Mouse (Mus musculus) kidney, embryonic 15.5 days (tissue): Measurements from ENCODE around the gene Dennd4b. TPM values are rescaled to one million over a fixed set of nuclear protein-coding genes. Genes with fewer than 3 reads are reported as not detected.

Experiments used
- ATAC-seq: fragments of 200-750 bp; cut with Nextera tagmentation; replicated peaks from 2 replicates; pipeline ENCODE4 v1.8.0; 2017; ENCODE audit warnings: moderate TSS enrichment; ENCODE audit not compliant: low FRiP score
- H3K27ac ChIP-seq: fragments of 300-500 bp; sonication (generic); 2 replicates; pipeline ENCODE4 v1.5.1; 2015; ENCODE audit warnings: mild to moderate bottlenecking, inconsistent platforms
- H3K27me3 ChIP-seq: fragments of 300-500 bp; sonication (generic); 2 replicates; pipeline ENCODE4 v1.6.1; 2015; ENCODE audit warnings: inconsistent platforms
- H3K36me3 ChIP-seq: fragments of 300-500 bp; sonication (generic); 2 replicates; pipeline ENCODE4 v1.6.1; 2015; ENCODE audit warnings: inconsistent platforms
- H3K4me1 ChIP-seq: fragments of 300-500 bp; sonication (generic); 2 replicates; pipeline ENCODE4 v1.6.1; 2015; ENCODE audit warnings: inconsistent platforms
- H3K4me2 ChIP-seq: fragments of 300-500 bp; sonication (generic); 2 replicates; pipeline ENCODE4 v1.6.1; 2015; ENCODE audit warnings: moderate library complexity, mild to moderate bottlenecking, inconsistent platforms
- H3K4me3 ChIP-seq: fragments of 300-500 bp; sonication (generic); replicated peaks from 2 replicates; pipeline ENCODE4 v1.5.1; 2015; ENCODE audit warnings: mild to moderate bottlenecking, inconsistent platforms
- H3K9ac ChIP-seq: fragments of 300-500 bp; sonication (generic); 2 replicates; pipeline ENCODE4 v1.6.1; 2015; ENCODE audit warnings: mild to moderate bottlenecking, inconsistent platforms
- H3K9me3 ChIP-seq: fragments of 300-500 bp; sonication (generic); replicated peaks from 2 replicates; pipeline ENCODE4 v1.6.1; 2016; ENCODE audit warnings: inconsistent platforms
- WGBS: fragments of 180-500 bp; shearing (Covaris S2); methylation state at CpG from one replicate; pipeline ENCODE4 v1.1.7; 2015; ENCODE audit warnings: mixed read lengths; 5-methylcytosine and 5-hydroxymethylcytosine counted together
- polyA plus RNA-seq: library from polyadenylated mRNA; unstranded; fragments of >200 nt; fragmentation: Nextera tagmentation; extraction: Ambion mirVana; gene quantifications from 2 replicates; pipeline ENCODE4 v1.2.1, GENCODE M21; 2015

Dennd4b gene
- polyA plus RNA-seq, 1 experiment from 2014 or later, result 3.9 TPM

GRCm38 (mm10) chr3:90290602-90291001 is 25.6 kb downstream of the Dennd4b start:
- H3K36me3 ChIP-seq, result no peaks in the 10 kb centered on the region
- H3K27ac ChIP-seq, result no peak overlapping the region
- no peak for ATAC-seq
- H3K27me3 ChIP-seq, result no peaks in the 10 kb centered on the region
- H3K4me3 ChIP-seq, result no peak overlapping the region
- H3K9me3 ChIP-seq, result no peaks in the 10 kb centered on the region
- no peak overlapping the region for H3K9ac ChIP-seq
- WGBS, result 80% methylated on average over 1 of the region's 1 CpGs
- no peak overlapping the region for H3K4me2 ChIP-seq
- H3K4me1 ChIP-seq, result peaks cover 19% of the 10 kb centered on the region

- peak overlapping the region; percentile 87 for H3K4me3 ChIP-seq
- no peak for ATAC-seq
- 38% methylated on average over 2 of the region's 2 CpGs for WGBS
Measured at GRCm38 (mm10) chr3:90291982-90292344, 27.0 kb downstream of the Dennd4b start.

GRCm38 (mm10) chr3:90292345-90293275 is 27.6 kb downstream of the Dennd4b start, which contains the start of gene Gatad2b:
Gene Gatad2b, plus strand, starts transcription at chr3:90293178.
- no peaks in the 10 kb centered on the region for H3K9me3 ChIP-seq
- H3K4me1 ChIP-seq, result peaks cover 23% of the 10 kb centered on the region
- H3K27me3 ChIP-seq, result no peaks in the 10 kb centered on the region
- under 1% methylated on average over 42 of the region's 47 CpGs for WGBS
- ATAC-seq, result peak; percentile 99
- peak within 1 kb of the TSS; percentile 87 for H3K4me3 ChIP-seq
- peak within 1 kb of the TSS; percentile 97 for H3K27ac ChIP-seq
- H3K36me3 ChIP-seq, result no peaks in the 10 kb centered on the region
- peak within 1 kb of the TSS; percentile 81 for H3K4me2 ChIP-seq
- peak within 1 kb of the TSS; percentile 93 for H3K9ac ChIP-seq

More at GRCm38 (mm10) chr3:90291982-90292344, 27.0 kb downstream of the Dennd4b start:
- no peaks in the 10 kb centered on the region for H3K36me3 ChIP-seq
- peaks cover 21% of the 10 kb centered on the region for H3K4me1 ChIP-seq
- H3K9ac ChIP-seq, result peak overlapping the region; percentile 72
- peak overlapping the region; percentile 97 for H3K27ac ChIP-seq
- H3K27me3 ChIP-seq, result no peaks in the 10 kb centered on the region
- no peaks in the 10 kb centered on the region for H3K9me3 ChIP-seq
- H3K4me2 ChIP-seq, result peak overlapping the region; percentile 73

DNA sequence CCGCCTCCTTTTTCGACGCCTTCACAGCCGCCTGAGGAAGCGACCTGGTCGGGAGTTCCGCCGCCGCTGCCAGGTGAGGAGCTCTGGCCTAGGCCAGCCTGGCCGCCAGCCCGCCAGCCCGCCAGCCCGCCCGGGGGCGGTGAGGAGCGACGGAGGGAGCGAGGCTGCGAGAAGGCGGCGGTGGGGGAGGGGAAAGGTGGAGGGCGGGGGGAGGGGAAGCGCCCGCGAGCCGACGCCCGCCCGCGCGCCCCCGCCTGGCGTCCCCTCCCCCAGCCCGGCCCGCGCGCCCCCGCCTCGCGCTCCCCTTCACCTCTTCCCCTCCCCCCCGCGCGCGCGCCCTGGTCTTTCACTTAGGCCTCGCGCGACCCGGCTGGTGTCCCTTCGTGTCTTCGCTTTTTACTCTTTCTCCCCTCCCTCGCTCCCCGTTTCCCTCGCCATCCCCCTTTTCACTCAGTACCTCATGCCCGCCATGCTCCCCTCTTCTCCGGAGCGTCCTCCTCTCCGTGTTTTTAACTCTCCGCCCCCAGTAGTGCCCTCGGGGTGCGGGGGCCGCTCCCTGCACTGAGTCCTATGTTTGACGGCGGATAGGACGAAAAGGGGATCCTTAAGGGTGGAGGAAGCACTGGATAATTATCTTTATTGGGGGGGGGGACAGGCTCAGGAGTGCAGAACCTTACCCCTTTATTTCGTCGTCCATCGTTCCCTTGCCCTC is 28.5 kb downstream of the Dennd4b start:
- Histone ChIP-seq H3K27me3 (no peaks in the 10 kb centered on the region), H3K4me2 (peak overlapping the region; percentile 81), H3K36me3 (no peaks in the 10 kb centered on the region), H3K27ac (peak overlapping the region; percentile 94), H3K9ac (peak overlapping the region; percentile 93), H3K4me3 (peak overlapping the region; percentile 87), H3K4me1 (peaks cover 23% of the 10 kb centered on the region), H3K9me3 (no peaks in the 10 kb centered on the region)
- peak; percentile 55 for ATAC-seq
- under 1% methylated on average over 32 of the region's 68 CpGs for WGBS

DNA sequence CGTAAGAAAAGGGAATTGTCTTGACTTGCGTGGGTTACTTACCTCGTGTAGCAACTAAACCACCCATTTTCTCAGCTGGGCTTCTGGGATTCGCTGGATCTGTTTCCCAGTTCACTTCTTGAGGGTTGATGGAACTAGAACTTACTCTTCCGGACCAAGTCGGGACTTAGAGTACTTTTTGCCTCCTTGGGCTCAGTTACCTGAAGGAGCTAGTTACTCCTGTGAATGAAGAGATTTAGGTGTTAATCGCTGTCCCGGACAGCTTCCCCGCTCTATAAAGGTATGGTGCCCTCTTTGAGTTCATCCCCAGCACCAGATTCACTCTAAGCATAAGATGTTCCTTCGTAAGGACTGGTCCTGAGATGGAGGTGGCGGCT is 29.1 kb downstream of the Dennd4b start:
- Histone ChIP-seq H3K36me3 (no peaks in the 10 kb centered on the region), H3K4me1 (peaks cover 23% of the 10 kb centered on the region), H3K27me3 (no peaks in the 10 kb centered on the region), H3K4me3 (peak overlapping the region; percentile 87), H3K9ac (peak overlapping the region; percentile 93), H3K27ac (peak overlapping the region; percentile 94), H3K4me2 (peak overlapping the region; percentile 81), H3K9me3 (no peaks in the 10 kb centered on the region)
- WGBS, result 3% methylated on average over 11 of the region's 11 CpGs
- no peak for ATAC-seq

DNA sequence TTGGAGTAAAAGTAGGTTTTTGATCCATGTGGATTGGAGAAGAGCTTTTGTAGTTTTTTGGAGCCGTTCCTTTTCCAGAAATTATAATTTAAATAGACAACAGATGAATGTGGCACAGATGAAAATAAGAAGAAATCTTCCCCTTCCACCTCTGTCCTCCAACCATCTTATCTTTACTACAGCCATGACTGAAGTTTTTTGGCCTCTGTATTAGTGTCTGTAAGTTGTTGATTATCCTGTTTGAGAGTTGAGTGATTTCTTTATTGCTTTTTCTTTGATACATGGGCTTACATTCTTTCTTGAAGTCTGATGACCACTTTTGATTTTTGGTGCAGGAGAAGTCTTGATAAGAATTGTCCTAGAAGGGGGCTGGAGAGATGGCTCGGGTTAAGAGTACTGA is 29.7 kb downstream of the Dennd4b start:
- H3K9ac ChIP-seq, result peak overlapping the region; percentile 93; the same call in 1 of the 2 replicates
- peak overlapping the region; percentile 87 for H3K4me3 ChIP-seq
- WGBS, result 71% methylated on average over 2 of the region's 2 CpGs
- H3K4me2 ChIP-seq, result peak overlapping the region; percentile 81
- H3K27me3 ChIP-seq, result no peaks in the 10 kb centered on the region
- peaks cover 23% of the 10 kb centered on the region for H3K4me1 ChIP-seq
- no peaks in the 10 kb centered on the region for H3K9me3 ChIP-seq
- no peaks in the 10 kb centered on the region for H3K36me3 ChIP-seq
- no peak overlapping the region for H3K27ac ChIP-seq
- ATAC-seq, result no peak

DNA sequence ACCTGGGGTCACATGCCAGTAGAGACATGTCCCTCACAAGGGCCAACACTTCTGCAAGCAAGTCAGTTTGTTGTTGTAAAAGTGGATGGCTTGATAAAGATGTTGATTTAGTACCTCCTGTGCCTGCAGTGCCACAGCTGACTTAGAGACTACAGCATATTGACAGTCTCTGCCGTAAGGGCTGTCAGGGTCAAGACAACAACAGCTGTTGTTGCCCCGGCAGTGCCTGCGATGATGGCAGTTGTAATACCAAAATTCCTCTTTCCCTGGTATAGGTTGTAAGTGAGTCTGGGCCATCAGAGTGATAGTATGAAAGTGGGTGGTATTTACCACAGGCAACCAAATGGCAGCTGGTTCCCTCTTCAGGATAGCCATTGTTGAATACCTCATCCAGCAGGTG is 40.8 kb downstream of the Dennd4b start:
- no peaks in the 10 kb centered on the region for H3K27me3 ChIP-seq
- H3K4me2 ChIP-seq, result no peak overlapping the region
- ATAC-seq, result no peak
- no peak overlapping the region for H3K4me3 ChIP-seq
- H3K4me1 ChIP-seq, result peaks cover 10% of the 10 kb centered on the region; the same call in 1 of the 2 replicates
- no peak overlapping the region for H3K9ac ChIP-seq
- peaks cover 6% of the 10 kb centered on the region; the same call in 1 of the 2 replicates for H3K36me3 ChIP-seq
- H3K9me3 ChIP-seq, result no peaks in the 10 kb centered on the region
- WGBS, result 73% methylated on average over 3 of the region's 3 CpGs
- no peak overlapping the region for H3K27ac ChIP-seq

DNA sequence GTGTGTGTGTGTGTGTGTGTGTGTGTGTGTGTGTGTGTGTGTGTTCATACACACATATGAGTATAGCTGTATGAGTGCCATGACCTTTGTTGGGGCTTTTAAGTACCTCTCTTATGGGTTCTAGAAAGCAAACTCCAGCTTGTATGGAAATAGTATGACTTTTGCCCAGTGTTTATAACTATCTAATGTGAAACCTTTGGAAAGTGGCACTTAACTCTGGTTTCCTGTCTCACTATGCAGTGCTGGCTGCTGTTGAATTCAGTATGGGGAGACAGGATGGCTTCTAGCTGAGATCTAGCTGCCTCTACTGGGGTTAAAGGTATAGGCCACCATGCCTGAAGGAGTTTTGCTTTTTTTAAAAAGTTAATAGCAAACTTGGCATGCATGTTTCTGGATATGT is 44.6 kb downstream of the Dennd4b start:
- H3K4me2 ChIP-seq, result no peak overlapping the region
- ATAC-seq, result no peak
- H3K4me3 ChIP-seq, result no peak overlapping the region
- peaks cover 6% of the 10 kb centered on the region; the same call in 1 of the 2 replicates for H3K36me3 ChIP-seq
- H3K9ac ChIP-seq, result no peak overlapping the region
- peaks cover 10% of the 10 kb centered on the region; the same call in 1 of the 2 replicates for H3K4me1 ChIP-seq
- H3K27ac ChIP-seq, result no peak overlapping the region; the same call in 1 of the 2 replicates
- no peaks in the 10 kb centered on the region for H3K27me3 ChIP-seq
- no peaks in the 10 kb centered on the region for H3K9me3 ChIP-seq

DNA sequence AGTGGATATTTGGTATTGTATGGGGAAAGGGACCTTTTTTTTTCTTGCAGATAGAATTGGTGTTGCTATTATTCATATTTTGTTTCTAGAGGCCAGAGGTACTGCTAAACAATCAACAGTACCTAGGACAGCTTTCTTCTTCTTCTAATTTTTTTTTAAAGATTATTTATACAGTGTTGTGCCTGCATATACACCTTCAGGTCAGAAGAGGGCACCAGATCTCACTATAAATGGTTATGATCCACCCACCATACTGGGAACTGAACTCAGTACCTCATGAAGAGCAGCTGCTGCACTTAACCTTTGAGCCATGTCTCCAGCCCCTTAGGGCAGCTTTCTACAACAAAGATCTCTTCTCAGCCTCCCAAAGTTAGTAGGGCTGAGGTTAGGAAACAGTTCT is 48.4 kb downstream of the Dennd4b start:
- Histone ChIP-seq H3K9me3 (no peaks in the 10 kb centered on the region), H3K36me3 (no peaks in the 10 kb centered on the region), H3K27ac (no peak overlapping the region), H3K4me2 (no peak overlapping the region), H3K4me1 (peaks cover 7% of the 10 kb centered on the region; the same call in 1 of the 2 replicates), H3K27me3 (no peaks in the 10 kb centered on the region), H3K4me3 (no peak overlapping the region), H3K9ac (no peak overlapping the region)
- no peak for ATAC-seq

GRCm38 (mm10) chr3:90314241-90314640 is 49.3 kb downstream of the Dennd4b start:
- Histone ChIP-seq H3K36me3 (no peaks in the 10 kb centered on the region), H3K4me2 (no peak overlapping the region), H3K9me3 (no peaks in the 10 kb centered on the region), H3K4me3 (no peak overlapping the region), H3K27me3 (no peaks in the 10 kb centered on the region), H3K9ac (no peak overlapping the region), H3K27ac (no peak overlapping the region), H3K4me1 (peaks cover 4% of the 10 kb centered on the region; the same call in 1 of the 2 replicates)
- no peak for ATAC-seq

GRCm38 (mm10) chr3:90322289-90322688 is 57.3 kb downstream of the Dennd4b start:
- H3K27ac ChIP-seq, result peak overlapping the region; percentile 63
- no peak for ATAC-seq
- no peaks in the 10 kb centered on the region for H3K9me3 ChIP-seq
- no peak overlapping the region for H3K4me3 ChIP-seq
- no peaks in the 10 kb centered on the region for H3K27me3 ChIP-seq
- peak overlapping the region; percentile 30 for H3K4me2 ChIP-seq
- H3K36me3 ChIP-seq, result no peaks in the 10 kb centered on the region
- 51% methylated on average over 6 of the region's 6 CpGs for WGBS
- peaks cover 18% of the 10 kb centered on the region for H3K4me1 ChIP-seq
- no peak overlapping the region for H3K9ac ChIP-seq

- H3K27ac ChIP-seq, result peak overlapping the region; percentile 49
- H3K4me3 ChIP-seq, result no peak overlapping the region
- H3K27me3 ChIP-seq, result no peaks in the 10 kb centered on the region
- H3K9ac ChIP-seq, result no peak overlapping the region
- peak; percentile 66; the same call in 1 of the 2 replicates for ATAC-seq
- H3K4me1 ChIP-seq, result peaks cover 18% of the 10 kb centered on the region
- peak overlapping the region; percentile 31; the same call in 1 of the 2 replicates for H3K4me2 ChIP-seq
- H3K9me3 ChIP-seq, result no peaks in the 10 kb centered on the region
- H3K36me3 ChIP-seq, result no peaks in the 10 kb centered on the region
- WGBS, result 24% methylated on average over 5 of the region's 5 CpGs
Measured at GRCm38 (mm10) chr3:90323119-90323518, 58.1 kb downstream of the Dennd4b start.
